Mouse (Mus musculus) cerebral cortex, adult 2 months (tissue): Measurements from ENCODE around the gene Klrb1c.

Source experiments
- WGBS: fragments of 180-500 bp; shearing (Covaris S2); methylation state at CpG from one replicate; pipeline ENCODE4 v1.1.7; 2018; 5-methylcytosine and 5-hydroxymethylcytosine counted together

Gene Klrb1c

DNA sequence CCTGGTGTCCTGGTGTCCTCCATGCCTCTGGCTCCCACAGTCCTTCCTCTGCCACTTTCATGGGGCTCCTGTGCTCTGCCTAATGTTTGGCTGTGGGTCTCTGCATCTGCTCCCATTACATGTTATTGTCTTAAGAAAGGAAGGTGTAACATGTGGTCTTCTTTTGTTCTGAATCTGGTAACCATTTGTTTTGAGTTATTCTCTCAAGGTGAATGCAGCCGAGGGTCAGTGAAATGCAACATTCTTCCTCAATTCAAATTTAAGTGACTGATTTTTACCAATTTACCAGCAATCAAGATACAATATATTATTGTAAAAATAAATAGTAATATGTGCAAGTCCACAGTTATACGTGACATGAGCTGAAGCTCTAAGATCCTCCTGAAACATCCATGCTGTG is at the start of gene Klrb1c:
TSS of gene Klrb1c (minus strand) at position 101 of the 400 bp plus-strand sequence.
- 95% methylated on average over 2 of the region's 2 CpGs for WGBS

DNA sequence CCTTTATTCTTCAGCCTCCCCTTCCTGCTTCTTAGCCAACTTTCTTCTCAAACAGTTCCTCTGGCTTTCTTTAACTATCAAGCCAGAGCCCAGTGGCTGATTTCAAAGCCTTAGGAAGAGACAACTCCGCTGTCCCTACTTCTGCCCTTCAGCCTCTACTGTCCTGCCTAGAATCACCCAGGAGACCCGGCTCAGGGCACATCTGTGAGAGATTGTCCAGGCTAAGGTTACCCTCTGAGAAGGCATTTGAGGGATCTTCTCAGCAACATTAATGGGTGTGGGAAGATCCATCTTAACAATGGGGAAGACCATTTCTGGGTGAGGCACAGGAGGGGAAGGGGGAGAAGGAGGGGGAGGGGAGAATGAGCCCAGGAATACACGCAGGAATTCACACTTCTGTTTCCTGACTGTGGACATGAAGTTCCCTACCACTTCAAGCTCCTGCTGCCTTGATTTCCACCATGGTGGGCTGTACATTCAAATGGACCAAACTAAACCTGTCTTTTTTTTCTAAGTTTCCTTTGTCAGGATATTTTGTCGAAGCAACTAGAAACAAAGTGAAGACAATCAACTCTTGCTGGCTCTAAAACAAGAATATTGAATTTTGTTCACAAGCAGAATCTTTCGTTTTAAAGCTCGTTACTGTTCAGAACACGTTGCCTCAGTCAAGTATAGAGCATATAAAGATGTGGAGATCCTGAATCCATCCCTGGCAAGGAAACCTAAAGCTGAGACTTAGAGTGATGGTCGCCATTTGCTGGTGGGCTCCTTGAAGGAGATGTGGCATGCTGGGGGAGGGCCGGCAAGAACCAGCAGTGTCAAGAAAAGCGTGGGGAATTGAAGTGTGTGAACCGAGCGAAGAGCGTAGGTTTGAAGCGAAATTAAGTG is 48.7 kb upstream of the Klrb1c start:
- WGBS = 2% methylated on average over 14 of the region's 14 CpGs

DNA sequence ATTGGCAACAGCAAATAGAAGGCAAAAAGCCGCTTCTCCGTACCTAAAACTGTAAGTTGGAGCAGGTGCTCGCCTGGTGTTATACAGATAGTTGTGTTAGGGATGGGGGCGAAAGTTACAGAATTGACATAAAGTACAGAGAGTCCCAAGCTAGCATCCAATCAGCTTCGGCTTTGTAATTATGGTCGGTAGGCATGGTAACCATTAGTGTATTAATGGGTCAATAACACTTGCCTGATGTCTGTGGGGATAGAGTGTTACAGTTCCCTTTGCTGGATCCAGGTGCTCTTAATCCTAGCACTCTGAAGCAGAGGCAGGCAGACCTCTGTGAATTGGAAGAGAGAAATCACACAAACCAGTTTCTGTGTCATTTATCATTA is 47.9 kb upstream of the Klrb1c start:
- WGBS = 81% methylated on average over 6 of the region's 6 CpGs

DNA sequence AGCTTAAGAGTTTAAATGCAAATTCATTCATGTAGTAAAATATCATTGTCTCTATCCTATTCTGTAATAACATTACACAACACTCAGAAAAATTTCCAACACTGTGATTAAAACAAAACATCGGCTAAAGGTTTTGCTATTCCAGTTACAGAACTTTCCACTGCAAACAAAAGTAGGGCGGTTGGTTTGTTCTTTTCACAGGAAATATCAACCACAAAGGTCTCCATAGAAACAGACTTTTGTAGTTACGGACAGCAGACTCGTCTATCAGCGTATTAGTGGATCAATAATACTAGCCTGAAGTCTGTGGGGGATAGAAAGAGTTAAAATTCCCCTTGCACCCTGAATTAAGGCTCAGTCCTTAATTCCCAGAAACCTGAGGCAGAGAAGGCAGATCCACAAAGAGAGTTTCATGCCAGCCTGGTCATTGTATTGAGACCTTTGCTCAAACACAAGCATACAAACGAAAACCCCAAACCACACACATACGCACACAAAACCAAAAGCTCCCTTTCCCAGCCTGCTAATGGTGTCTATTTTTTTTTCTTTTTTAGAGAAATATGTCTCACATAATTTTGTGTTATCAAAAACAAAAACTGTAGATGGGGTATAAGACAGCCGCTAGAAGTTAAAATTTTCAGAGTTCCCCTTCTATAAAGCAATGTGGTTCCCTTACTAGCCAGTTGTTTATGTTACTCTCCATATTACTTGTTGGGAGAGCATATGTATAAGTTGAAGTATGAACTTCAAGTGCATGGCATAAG is 47.4 kb upstream of the Klrb1c start:
- 69% methylated on average over 8 of the region's 8 CpGs for WGBS

DNA sequence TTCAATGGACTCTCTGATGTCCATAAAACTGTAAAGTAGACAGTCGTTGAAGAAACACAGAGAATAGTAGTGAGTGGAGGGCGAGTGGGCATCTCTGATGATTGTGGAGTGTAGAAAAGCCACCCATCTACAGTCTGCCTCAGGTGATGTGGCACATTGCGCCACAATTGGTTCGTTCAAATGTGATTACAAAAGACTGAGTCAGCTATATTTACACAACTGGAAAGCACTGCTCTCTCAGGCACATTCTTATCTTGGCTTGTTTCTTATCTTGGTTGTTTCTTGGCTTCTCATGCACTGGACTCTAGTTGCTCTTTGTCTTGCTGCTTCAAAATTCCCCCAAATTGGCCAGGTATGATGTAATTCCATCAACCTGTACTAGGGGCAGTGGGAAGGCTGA is 46.6 kb upstream of the Klrb1c start:
- WGBS = 95% methylated on average over 4 of the region's 4 CpGs

DNA sequence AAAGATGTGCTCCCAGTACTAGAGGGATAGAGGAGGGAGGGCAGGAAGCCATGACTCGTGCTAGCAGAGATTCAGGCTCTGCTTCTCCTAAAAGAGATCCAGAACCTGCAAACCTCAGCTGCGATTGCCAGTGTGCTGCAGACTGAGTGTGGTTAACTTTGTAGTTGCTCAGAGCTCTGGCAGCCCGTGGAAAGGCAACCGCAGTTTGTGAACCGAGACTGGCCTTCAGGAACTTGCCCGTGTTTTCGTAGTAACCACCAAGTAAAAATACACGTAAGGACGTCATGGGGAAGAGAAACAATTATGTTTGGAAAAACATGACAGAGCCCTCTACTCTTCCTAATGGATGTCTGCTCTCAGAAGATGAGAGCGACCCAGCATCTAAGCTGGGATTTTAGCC is 44.0 kb upstream of the Klrb1c start:
- 87% methylated on average over 10 of the region's 10 CpGs for WGBS

DNA sequence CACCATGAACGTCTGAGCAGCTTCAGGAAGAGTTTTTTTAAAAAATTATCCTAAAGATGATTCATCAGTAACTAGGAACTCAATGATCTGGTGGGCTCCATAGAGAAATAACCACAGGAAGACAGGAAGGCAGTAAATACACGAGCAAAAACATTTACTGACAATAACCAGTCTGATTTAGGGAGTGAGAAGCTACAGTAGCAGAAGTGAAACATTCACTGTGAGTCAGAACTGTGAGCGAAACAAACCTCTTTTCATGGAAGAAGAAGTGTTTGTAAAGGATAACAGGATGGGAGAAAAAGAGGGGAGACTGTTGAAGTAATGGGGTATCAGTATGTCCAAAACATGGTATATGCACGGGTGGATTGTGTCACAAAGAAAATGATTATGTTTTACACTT is 40.8 kb upstream of the Klrb1c start:
- 55% methylated on average over 4 of the region's 4 CpGs for WGBS

DNA sequence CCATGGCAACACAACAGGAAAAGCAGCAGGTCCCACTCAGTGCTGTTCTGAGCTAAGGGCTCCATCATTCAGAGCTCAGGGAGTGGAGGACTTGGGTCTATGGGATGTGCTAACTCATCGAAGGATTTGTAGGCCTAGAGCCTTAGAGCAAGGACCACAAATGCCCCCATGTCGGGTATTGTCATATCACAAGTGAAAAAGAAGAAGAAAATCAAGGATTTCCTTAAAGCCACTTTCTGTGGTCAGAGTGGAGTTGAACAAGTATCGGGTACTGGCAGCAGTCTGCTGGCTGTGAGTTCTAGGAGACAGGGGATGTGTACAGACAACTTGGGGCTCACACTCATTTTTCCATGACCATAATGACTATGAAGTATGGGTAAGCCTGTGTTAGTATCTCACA is 37.8 kb upstream of the Klrb1c start:
- WGBS = 84% methylated on average over 3 of the region's 3 CpGs

DNA sequence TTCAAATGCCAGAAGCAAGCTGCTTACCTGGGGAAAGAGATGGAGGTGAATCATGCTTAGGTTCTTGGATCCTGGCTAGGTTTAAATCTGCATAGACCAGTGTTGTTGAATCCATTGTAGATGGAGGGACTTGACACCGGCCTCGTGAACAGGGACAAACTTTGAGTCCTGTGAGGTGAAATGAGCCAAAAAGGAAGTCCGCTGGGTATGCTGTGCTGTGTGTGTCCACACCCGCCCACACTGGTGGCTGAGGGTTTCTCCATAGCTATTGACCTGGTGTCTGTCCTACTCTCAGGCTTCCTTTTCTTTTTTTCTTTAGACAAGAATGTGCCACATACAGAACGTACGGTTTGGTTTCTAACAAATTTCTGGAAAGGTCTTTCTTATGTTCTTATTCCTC is 37.1 kb upstream of the Klrb1c start, which contains the start of the genes Gm44511 and Klrb1b:
TSS of gene Gm44511 (minus strand) at position 184 of the 400 bp plus-strand sequence.
TSS of gene Klrb1b (minus strand) at position 200 of the 400 bp plus-strand sequence.
- 89% methylated on average over 6 of the region's 6 CpGs for WGBS

DNA sequence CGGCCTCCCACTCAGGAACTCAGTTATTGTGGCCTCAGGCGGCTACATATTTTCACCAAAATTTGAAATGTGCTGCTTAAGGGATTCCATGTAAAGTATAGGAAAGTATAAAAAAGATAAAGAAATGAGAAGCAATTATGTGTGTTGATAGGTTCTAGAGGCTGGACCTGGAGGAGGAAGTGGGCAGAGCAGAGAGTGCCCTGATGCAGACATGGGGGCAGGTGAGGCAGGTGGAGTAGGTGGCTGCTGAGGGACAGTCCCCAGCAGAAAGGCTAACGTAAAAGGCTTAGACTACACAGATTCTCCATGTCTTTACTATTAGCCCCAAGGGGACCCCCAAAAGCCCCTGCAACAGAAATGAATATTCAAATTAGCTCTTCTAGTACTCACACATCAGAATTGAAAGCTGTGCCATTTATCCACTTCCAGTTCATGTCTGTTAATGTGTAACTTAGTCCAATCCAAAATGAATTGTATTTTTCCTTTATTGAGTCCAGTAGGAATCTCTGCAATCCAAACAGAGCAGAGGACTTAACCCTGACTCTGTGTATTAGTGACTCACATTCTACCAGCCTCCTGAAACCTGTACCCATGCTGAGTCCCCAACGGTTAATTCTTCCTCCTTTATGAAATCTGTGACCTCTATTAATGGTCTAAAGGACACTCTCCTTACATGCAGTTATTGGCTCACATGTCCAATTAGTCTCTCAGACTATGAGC is 29.2 kb upstream of the Klrb1c start:
- 67% methylated on average over 4 of the region's 4 CpGs for WGBS

DNA sequence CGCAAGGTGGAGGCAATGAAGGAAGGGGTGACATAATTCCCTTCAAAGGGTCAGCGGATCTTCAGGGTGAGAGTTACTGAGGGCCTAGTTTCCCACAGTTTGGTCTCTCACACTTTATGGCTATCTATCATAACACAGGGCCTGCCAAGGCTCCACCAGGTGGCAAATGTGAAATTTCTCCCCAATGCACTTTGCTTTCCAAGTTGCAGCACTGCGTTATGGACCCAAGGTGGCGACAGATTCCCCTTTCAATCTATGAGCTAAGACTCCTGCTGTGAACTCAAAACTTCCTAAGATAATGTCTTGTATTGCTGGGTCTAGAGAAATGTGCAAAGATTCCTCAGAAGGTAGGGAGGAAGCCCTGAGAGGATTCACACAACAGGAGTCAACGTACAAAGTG is 19.5 kb upstream of the Klrb1c start:
- WGBS = 81% methylated on average over 5 of the region's 5 CpGs

DNA sequence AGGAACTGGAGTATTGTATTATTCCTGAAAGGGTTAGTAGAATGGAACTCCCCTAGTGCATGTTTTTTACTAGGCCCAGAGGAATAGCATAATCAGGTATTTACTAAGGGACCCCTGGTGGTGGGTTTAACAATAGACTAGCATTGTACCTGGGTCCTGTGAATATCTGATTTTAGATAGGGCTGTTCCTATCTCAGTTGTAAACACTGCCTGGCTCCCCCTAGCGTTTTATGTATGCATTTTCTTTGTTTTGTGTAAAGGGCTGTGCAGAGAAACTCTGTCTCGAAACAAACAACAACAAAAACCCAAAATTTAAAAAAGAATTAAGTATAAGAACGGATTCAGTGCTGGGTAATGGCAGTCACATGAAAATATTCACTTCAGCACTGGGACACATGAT is 18.0 kb upstream of the Klrb1c start:
- WGBS = 72% methylated on average over 3 of the region's 3 CpGs

DNA sequence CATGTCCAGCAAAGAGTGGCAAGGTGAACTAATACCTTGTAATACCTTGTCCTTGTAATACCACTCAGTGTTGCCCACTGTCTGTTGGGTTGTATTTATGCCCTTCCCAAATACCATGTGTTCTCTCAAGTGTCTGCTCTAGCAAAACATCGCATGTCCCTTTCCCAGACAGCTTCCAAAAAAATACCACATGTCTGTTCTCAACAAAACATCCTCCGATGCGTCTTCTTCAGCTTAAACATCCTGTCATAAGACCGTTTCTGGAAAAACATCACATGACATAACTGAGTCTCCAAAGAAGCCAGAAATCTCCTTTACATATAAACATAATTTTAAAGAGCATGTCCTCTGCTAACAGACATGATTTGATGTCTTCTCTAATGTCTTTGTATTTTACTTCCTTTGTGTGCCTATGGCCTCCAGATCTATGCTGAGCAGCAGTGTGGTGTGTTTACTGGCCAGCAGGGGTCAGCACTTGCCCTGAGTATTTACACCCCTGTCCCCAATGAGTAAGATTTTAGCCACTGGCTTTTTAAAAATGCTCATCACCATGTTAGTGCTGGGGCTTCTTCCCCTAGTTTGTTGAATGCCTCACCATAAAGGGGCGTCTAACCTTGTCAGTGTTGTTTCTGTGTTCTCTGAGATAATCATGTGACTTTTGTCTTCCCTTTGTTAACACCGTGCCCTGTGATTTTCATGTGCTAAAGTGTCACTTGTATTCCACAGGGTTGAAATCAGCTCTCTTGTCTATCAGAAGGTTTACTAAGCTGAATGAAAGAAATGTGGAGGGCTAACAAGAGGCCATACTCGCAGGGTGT is 16.0 kb upstream of the Klrb1c start:
- 64% methylated on average over 7 of the region's 7 CpGs for WGBS

DNA sequence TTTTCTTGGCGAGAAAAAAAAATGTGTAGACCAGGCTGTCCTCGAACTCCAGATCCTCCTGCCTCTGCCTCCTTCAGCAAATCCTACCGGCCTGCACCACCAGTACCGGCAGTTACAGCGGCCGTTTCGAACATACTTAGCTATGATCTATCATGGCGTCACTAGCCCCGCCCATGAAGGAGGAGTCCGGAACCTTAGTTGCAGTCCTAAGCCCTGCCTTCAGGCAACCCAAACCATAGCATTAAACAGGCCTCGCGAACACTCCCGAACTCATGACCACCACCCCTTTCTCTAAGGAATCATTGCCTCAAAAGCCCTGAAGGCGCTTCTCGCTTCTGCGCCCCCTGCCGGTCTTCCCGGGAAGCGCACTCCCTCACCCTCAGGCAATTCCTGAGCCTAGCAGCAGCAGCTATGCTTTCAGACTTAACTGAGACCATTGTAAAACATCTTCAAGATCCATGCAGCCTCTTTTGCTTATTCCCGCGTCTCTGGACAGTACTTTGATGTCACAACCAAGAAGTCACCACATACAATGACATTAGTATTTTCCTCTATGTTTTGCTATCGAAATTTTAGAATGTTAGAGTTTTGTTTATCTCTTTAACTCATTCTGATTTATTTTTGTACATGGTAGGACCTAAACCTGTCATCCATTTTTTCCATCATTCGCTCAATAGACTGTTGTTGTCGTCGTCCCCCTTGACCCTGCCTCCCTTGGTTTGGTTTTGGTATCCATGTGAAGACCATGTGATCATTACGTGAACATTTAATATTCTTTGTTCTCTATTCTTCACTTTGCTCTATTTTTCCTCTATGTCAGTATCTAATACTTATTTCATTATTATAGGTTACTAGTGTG is 14.2 kb upstream of the Klrb1c start:
- 4% methylated on average over 26 of the region's 26 CpGs for WGBS

DNA sequence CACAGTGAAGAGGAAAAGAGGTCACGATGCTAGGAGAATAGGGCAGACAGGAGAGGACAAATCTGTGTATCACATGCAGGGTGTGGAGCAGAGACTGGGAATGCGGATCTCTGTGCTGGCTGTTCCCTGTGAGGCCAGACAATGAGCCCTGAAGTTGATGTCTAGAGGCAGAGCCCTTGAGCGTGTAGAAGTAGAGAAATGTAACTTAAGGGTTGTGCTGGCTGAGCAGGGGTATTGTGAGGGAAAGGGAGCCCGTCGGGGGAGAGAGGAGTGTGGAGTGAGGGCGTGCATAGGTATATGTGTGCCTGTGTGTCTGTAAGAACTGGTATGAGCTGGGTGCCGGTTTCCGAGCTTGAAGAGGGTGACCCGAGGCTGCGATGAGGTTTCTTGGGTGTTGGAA is 13.5 kb upstream of the Klrb1c start:
- WGBS = 8% methylated on average over 10 of the region's 10 CpGs

DNA sequence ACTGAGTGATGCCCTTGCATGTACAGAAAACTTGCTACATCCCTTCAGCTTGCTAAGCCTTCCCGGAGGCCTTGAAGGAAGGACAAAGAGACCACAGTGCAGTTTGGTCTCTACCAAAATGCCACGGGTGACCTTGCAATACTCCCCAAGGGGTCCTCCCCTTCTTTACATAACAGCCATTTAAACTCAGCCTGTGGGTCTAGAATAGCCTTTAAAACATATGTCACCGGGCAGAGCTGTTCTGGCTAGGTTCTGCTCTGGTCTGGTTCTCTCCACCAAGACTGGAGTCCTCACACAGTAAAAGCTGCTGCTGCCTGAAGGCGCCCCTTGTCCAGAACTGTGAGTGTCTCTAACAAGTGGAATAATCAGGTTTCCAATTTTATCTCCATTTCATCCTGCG is 11.7 kb upstream of the Klrb1c start:
- WGBS = 58% methylated on average over 5 of the region's 5 CpGs

DNA sequence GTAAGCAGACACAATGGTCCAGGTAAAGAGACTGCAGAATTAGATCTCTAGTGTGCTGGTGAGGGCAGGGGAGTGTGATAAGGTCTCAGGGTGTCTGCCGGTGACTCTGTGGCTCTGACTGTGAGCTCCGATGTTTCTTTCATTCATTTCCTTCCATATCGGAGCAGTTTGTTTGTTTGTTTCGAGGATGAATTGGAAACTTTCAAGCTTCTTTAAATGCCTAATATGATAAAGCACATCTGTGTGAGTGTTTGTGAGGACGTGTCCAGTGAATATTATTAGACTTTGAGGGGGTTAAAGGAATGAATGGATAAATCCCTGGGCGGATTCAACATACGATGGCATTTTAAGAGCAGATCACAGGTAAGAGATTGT is 10.9 kb upstream of the Klrb1c start:
- 13% methylated on average over 7 of the region's 7 CpGs for WGBS

DNA sequence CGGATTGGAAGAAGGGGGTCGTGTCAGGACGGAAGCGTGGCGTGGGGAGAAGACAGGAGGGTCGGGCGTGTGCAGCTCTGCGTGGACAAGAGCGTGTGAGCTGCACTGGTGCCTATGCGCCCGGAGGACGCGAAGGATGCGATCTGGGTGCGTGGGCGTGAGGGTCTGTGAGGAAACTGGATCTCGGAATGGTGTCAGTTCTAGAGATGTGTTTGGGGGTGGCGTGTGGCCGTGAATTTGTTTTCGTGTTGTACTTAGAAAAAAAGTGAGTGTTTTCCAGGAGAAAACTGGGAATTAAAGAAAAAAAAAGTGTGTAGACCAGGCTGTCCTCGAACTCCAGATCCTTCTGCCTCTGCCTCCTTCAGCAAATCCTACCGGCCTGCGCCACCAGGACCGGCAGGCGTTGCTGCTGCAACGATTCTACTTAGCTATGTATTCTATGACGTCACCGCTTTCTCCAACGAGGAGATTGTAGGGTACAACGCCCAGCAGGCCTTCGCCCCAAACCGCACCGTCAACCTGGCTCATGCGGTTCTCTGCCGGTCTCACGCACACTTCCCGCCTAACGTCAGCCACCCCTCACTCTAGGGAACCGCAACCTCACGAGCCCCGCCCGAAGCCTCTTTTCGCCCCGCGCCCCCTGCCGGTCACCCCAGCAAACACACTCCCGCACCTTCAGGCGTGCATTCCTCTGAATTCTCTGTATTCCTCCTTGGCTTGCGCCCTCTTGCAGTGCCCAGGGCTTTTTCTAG is 10.3 kb upstream of the Klrb1c start:
- WGBS = under 1% methylated on average over 49 of the region's 49 CpGs

DNA sequence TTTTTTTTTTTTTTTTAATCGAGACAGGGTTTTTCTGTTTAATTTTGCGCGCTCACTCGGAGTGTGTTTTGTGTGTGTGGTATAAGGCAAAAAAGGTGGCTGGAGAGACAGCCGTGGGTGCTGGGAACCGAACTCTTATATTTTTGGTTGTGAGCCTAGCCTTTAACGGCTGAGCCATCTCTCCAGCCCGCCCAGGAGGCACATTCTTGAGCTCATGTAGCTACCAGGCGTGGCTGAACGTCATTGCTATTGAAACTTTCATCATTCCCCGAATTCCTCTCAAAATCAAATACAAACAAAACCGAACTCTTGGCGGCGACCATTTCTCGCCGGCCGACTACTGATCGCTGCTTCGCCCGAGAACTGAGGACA is 9.7 kb upstream of the Klrb1c start:
- under 1% methylated on average over 20 of the region's 20 CpGs for WGBS
